In genomic region chr11:108269516-108269915, GRCm38 (mm10) we compare ENCODE assay signal across 12 mouse cellular contexts.
DNase-seq lines count a peak whose midpoint lies in the region; ATAC-seq and TF ChIP-seq lines count a peak whose summit lies in the region.
"Had no signal": no experiment of that assay in that cellular context is flagged by ENCODE, and none has a peak within 500 bp of the region (broad histone marks: within the 10 kb centered on the region; RNA-seq: fewer than 3 reads in every experiment).

No protein-coding gene starts in this region.

- no peak overlapping the region for H3K4me3 ChIP-seq in heart, postnatal 0 days (ENCODE audit: low read depth, low read length)
- H3K4me3 ChIP-seq in heart, embryonic 12.5 days, result no peak overlapping the region
- no peak overlapping the region for H3K4me3 ChIP-seq in CH12.LX (replicated peaks in 1 of 3; ENCODE audit: low read depth in 2 of 3, low read length in 2 of 3, poor library complexity in 1 of 3)
- H3K4me3 ChIP-seq in embryonic fibroblast, embryonic 13.5 days (ENCODE audit: insufficient read depth, low read length), result no peak overlapping the region
- H3K4me3 ChIP-seq: embryonic facial prominence, embryonic 15.5 days had no signal

- TF ChIP-seq CTCF in heart, postnatal 0 days (IDR thresholded peaks at IDR 0.05; ENCODE audit: low read depth), result no peak
- no peak for TF ChIP-seq CTCF in CH12.LX (conservative IDR thresholded peaks at IDR 0.05 in 1 of 2, IDR thresholded peaks at IDR 0.05 in 1 of 2; ENCODE audit: low read depth in 2 of 2, low read length in 2 of 2)
- TF ChIP-seq CTCF in embryonic fibroblast, embryonic 13.5 days (IDR thresholded peaks at IDR 0.05; ENCODE audit: borderline replicate concordance, insufficient read depth, low read length), result no peak

- no peak for TF ChIP-seq POLR2A in CH12.LX (IDR thresholded peaks at IDR 0.05; ENCODE audit: low read depth, low read length)
- no peak for TF ChIP-seq POLR2A in embryonic fibroblast, embryonic 13.5 days (IDR thresholded peaks at IDR 0.05; ENCODE audit: low read depth, low read length)

- no peak for TF ChIP-seq EP300 in heart, postnatal 0 days (IDR thresholded peaks at IDR 0.05; ENCODE audit: low read depth)
- no peak for TF ChIP-seq EP300 in CH12.LX (IDR thresholded peaks at IDR 0.05; ENCODE audit: low read length)

- no peak for DNase-seq in heart, postnatal 0 days (ENCODE audit: low spot score)
- no peak for DNase-seq in CH12.LX (ENCODE audit: extremely low read depth)
- DNase-seq in mesoderm, embryonic 11.5 days (ENCODE audit: low read depth, low spot score), result peak; percentile 14
- DNase-seq in adrenal gland, postnatal 36 days, result no peak
- DNase-seq: cerebellum, postnatal 25 days; lung, postnatal 14 days; right cerebral cortex, postnatal 14 days; thymus, postnatal 4 days had no signal

- peak overlapping the region; percentile 14; the same call in 1 of the 2 replicates for H3K27ac ChIP-seq in heart, postnatal 0 days (ENCODE audit: low read depth)
- no peak overlapping the region; the same call in 1 of the 2 replicates for H3K27ac ChIP-seq in heart, embryonic 12.5 days (ENCODE audit: poor library complexity, severe bottlenecking)
- peak overlapping the region; percentile 5; the same call in 1 of the 2 replicates for H3K27ac ChIP-seq in CH12.LX (ENCODE audit: insufficient read depth, low read depth)
- H3K27ac ChIP-seq in embryonic fibroblast, embryonic 13.5 days (ENCODE audit: insufficient read depth, low read length), result peak overlapping the region; percentile 25; the same call in 1 of the 2 replicates
- H3K27ac ChIP-seq: embryonic facial prominence, embryonic 15.5 days had no signal

- peaks cover 27% of the 10 kb centered on the region for H3K79me2 ChIP-seq in CH12.LX (replicated peaks; ENCODE audit: control insufficient read depth, extremely low read depth, insufficient read depth, poor library complexity, severe bottlenecking)

- no peaks in the 10 kb centered on the region for H3K27me3 ChIP-seq in heart, postnatal 0 days (ENCODE audit: control insufficient read depth, insufficient read depth, low read length)
- H3K27me3 ChIP-seq in heart, embryonic 12.5 days (replicated peaks), result no peaks in the 10 kb centered on the region
- no peaks in the 10 kb centered on the region for H3K27me3 ChIP-seq in CH12.LX (replicated peaks)
- H3K27me3 ChIP-seq: embryonic facial prominence, embryonic 15.5 days had no signal

- peaks cover 48% of the 10 kb centered on the region for H3K4me1 ChIP-seq in heart, postnatal 0 days (ENCODE audit: control insufficient read depth, insufficient read depth)
- H3K4me1 ChIP-seq in heart, embryonic 12.5 days (replicated peaks), result peaks cover 70% of the 10 kb centered on the region
- H3K4me1 ChIP-seq in CH12.LX (ENCODE audit: control insufficient read depth in 1 of 2, insufficient read depth in 2 of 2), result peaks cover 45 to 90% of the 10 kb centered on the region in 2 experiments
- peaks cover 16% of the 10 kb centered on the region for H3K4me1 ChIP-seq in embryonic fibroblast, embryonic 13.5 days (ENCODE audit: control insufficient read depth, insufficient read depth, low read length)

- no peak for TF ChIP-seq RAD21 in CH12.LX (IDR thresholded peaks at IDR 0.05; ENCODE audit: low read depth, low read length)

- ATAC-seq in heart, postnatal 0 days (ENCODE audit: insufficient read depth, low read depth), result no peak
- no peak for ATAC-seq in heart, embryonic 12.5 days (ENCODE audit: insufficient number of reproducible peaks, low FRiP score)
- ATAC-seq in erythroblast, adult 5-6 weeks (replicated peaks; ENCODE audit: low FRiP score, poor library complexity, severe bottlenecking), result no peak

- no peaks in the 10 kb centered on the region for H3K36me3 ChIP-seq in heart, postnatal 0 days (replicated peaks; ENCODE audit: control insufficient read depth, insufficient read depth, low read length)
- H3K36me3 ChIP-seq in heart, embryonic 12.5 days, result no peaks in the 10 kb centered on the region
- H3K36me3 ChIP-seq in CH12.LX (replicated peaks in 1 of 2; ENCODE audit: control insufficient read depth in 1 of 2, insufficient read depth in 1 of 2, low read length in 1 of 2), result peaks cover 4 to 28% of the 10 kb centered on the region in 2 experiments
- H3K36me3 ChIP-seq: embryonic facial prominence, embryonic 15.5 days had no signal

- WGBS in heart, postnatal 0 days, result 45% methylated on average over 7 of the region's 7 CpGs
- WGBS in heart, embryonic 12.5 days, result 55% methylated on average over 7 of the region's 7 CpGs

- H3K9ac ChIP-seq in heart, postnatal 0 days (replicated peaks; ENCODE audit: low read depth, low read length), result no peak overlapping the region
- H3K9ac ChIP-seq in heart, embryonic 12.5 days, result no peak overlapping the region
- no peak overlapping the region for H3K9ac ChIP-seq in CH12.LX (ENCODE audit: insufficient read depth, low read depth)
- H3K9ac ChIP-seq: embryonic facial prominence, embryonic 15.5 days had no signal

- dilution Hi-C loops in CH12.LX (cut with MboI; ENCODE audit: extremely low pct_ligation_motif_present, extremely low pct_unique_long_range_greater_than_20kb, low sequenced_read_pairs), result no loop called here

- in situ Hi-C loops in CH12.LX (cut with MboI; ENCODE audit: low pct_ligation_motif_present, low pct_unique_long_range_greater_than_20kb, low sequenced_read_pairs), result loop anchor here (5.0 kb wide), 1 partner anchor 103 kb away; no protein-coding TSS in a partner anchor

- H3K9me3 ChIP-seq in heart, postnatal 0 days (replicated peaks; ENCODE audit: control insufficient read depth, low read length), result no peaks in the 10 kb centered on the region
- no peaks in the 10 kb centered on the region for H3K9me3 ChIP-seq in heart, embryonic 12.5 days (replicated peaks)
- no peaks in the 10 kb centered on the region for H3K9me3 ChIP-seq in CH12.LX (replicated peaks; ENCODE audit: low read length)
- H3K9me3 ChIP-seq: embryonic facial prominence, embryonic 15.5 days had no signal

- no peak overlapping the region for H3K4me2 ChIP-seq in heart, postnatal 0 days (ENCODE audit: low read depth, low read length)
- H3K4me2 ChIP-seq in heart, embryonic 12.5 days, result no peak overlapping the region
- no peak overlapping the region for H3K4me2 ChIP-seq in CH12.LX (ENCODE audit: insufficient read depth, low read depth, poor library complexity, severe bottlenecking)
- H3K4me2 ChIP-seq: embryonic facial prominence, embryonic 15.5 days had no signal

TF ChIP-seq in CH12.LX, 34 proteins besides CTCF, POLR2A, EP300 and RAD21:
- no peak for TF ChIP-seq BHLHE40 (IDR thresholded peaks at IDR 0.05; ENCODE audit: low read depth, low read length)
